Mouse (Mus musculus) Patski (cell line): ENCODE measurements around the gene Hectd4. TPM values are rescaled to one million over a fixed set of nuclear protein-coding genes. Genes with fewer than 3 reads are reported as not detected.

Source experiments
- ATAC-seq: fragments of 100-300 bp; one replicate; pipeline ENCODE4 v1.8.0; 2021
- CTCF ChIA-PET: fragments of 350-600 bp; sonication (Branson Sonifier 250); formaldehyde crosslinking; loops from one replicate; lab custom pipeline; 2022; ENCODE audit warnings: inconsistent platforms; lab: Charles Lee
- POLR2A ChIA-PET: fragments of 350-600 bp; sonication (Branson Sonifier 250); formaldehyde crosslinking; loops from one replicate; lab custom pipeline; 2022; ENCODE audit warnings: antibody characterized with exemption, inconsistent platforms; lab: Charles Lee
- DNase-seq: peaks from one replicate; pipeline ENCODE4 v3.0.0-alpha.2; 2011; ENCODE audit warnings: low read depth, low spot score
- H3K27me3 ChIP-seq: fragments of 371-371 bp; one replicate; pipeline ENCODE4 v1.5.1; 2021
- CTCF ChIP-seq: fragments of 100-300 bp; IDR thresholded peaks from one replicate; pipeline ENCODE4 v1.5.1; 2021
- in situ Hi-C: fragments of 300-500 bp; cut with MboI; formaldehyde crosslinking; loops from 3 replicates; pipeline ENCODE4 v1.11.1; 2018; ENCODE audit warnings: low pct_unique_long_range_greater_than_20kb, mixed read lengths
- polyA plus RNA-seq: library from polyadenylated mRNA; unstranded; gene quantifications from one replicate; pipeline ENCODE4 v1.2.3, GENCODE M21; 2021

The Hectd4 gene
- 13.7 TPM for polyA plus RNA-seq

DNA sequence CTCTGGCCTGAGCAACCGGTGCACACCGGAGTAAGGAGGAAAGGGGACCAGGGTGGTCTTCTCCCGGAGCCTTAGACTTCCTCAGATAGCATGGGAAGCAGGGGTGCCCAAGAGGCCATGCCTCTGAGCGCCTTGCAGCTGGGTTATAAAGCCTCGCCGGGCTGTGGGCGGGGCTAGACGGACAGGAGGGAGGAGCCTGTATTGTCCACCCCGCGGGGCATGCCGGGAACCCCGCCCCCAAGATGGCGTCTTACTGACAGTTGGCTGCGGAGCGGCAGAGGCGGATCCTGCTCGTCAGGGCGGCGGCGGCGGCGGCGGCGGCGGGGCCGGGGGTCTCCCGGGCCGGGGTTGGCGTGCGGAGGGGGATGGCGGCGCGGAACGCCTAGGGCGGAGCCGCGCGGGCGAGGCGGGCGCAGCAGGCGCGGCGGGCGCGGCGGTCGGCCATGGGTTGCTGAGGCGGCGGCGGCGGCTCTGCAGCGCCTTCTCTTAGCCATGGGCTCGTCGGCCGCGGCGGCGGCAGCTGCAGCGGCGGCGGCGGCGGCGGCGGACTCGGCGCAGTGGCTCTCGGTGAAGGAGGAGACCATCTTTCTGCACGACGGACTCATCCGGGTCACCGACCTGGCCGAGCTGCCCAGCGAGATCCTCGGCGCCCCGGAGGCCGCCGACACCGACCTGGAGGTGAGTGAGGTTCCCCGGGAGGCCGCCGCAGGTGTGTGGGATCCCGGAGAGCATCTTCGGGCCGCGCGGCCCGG lies at the start of gene Hectd4:
Hectd4 (plus strand) TSS at position 240 of the 752 bp plus-strand sequence.
- in situ Hi-C loops = loop anchor here (5.0 kb wide), 3 partner anchors 47 to 257 kb away; no protein-coding TSS in a partner anchor
- ATAC-seq (peak; percentile 73), DNase-seq (peak; percentile 68)
- H3K27me3 ChIP-seq = no peaks in the 10 kb centered on the region
- no peak for TF ChIP-seq CTCF
- POLR2A ChIA-PET = interaction anchor here (0.6 to 2.3 kb wide), 4 partner anchors 10 to 164 kb away, joined by 3 to 12 read pairs (median 3); no protein-coding TSS in a partner anchor
- CTCF ChIA-PET = interaction anchor here (1.1 kb wide), 1 partner anchor 30 kb away, joined by 3 read pairs; no protein-coding TSS in a partner anchor

DNA sequence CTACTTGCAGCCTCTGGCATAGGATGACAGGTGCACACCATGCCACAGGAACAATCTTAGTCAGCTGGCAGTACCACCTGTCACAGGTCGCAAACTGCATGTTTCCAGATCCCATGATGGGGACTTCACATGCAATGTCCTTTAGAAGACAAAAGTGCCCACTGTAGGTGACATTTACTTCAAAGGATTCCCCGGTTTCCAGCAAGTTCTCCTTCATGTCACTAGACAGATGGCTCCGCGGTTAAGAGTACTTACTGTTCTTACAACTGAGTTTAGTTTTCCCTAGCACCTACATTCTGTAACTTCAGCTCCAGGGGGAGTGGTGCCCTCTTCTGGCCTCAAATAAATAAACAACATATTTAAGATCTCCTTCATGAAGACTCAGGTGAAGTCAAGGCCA lies 47.2 kb upstream of the Hectd4 start:
- POLR2A ChIA-PET = no interaction called here
- CTCF ChIA-PET = interaction anchor here (0.8 to 3.0 kb wide), 4 partner anchors 8 to 17 kb away, joined by 3 to 13 read pairs (median 5); no protein-coding TSS in a partner anchor
- in situ Hi-C loops = no loop called here
- DNase-seq = no peak
- H3K27me3 ChIP-seq = no peaks in the 10 kb centered on the region
- ATAC-seq = no peak
- TF ChIP-seq CTCF = peak; percentile 64

GRCm38 (mm10) chr5:121179077-121179857 lies 40.8 kb upstream of the Hectd4 start:
- DNase-seq = no peak
- CTCF ChIA-PET = interaction anchor here (1.0 to 1.9 kb wide), 3 partner anchors 11 to 21 kb away, joined by 3 to 6 read pairs (median 5); no protein-coding TSS in a partner anchor
- POLR2A ChIA-PET = interaction anchor here (1.1 to 1.7 kb wide), 3 partner anchors 11 to 43 kb away, joined by 3 to 6 read pairs (median 5); no protein-coding TSS in a partner anchor
- in situ Hi-C loops = loop anchor here (25.0 kb wide), 1 partner anchor 667 kb away; the partner anchor contains the start of genes Plbd2 and Slc8b1
- no peak for ATAC-seq
- H3K27me3 ChIP-seq = no peaks in the 10 kb centered on the region
- TF ChIP-seq CTCF = no peak

DNA sequence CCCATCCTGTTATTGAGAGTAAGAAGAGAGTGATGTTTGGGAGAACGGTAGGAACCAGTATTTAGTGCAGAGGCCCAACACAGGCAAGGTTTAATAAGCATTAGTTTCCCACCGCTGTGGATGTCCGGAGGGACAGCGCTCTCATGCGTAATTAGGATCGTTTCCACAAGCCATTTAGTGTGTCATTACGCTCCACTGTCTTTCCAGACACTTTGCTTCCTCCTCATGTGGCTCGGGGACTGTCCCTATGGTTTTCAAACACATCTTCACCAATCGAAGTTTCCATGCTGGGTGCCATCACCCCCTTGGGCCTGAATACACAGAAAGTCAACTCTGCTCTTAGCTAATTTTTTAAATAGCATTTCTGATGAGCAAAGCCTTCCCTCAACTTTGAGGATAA lies 36.8 kb upstream of the Hectd4 start:
- ChIA-PET CTCF (interaction anchor here (2.9 kb wide), 1 partner anchor 10 kb away, joined by 13 read pairs; no protein-coding TSS in a partner anchor), POLR2A (no interaction called here)
- no peaks in the 10 kb centered on the region for H3K27me3 ChIP-seq
- ATAC-seq (no peak), DNase-seq (no peak)
- TF ChIP-seq CTCF = no peak
- in situ Hi-C loops = loop anchor here (25.0 kb wide), 1 partner anchor 671 kb away; the partner anchor contains the start of genes Plbd2 and Slc8b1

DNA sequence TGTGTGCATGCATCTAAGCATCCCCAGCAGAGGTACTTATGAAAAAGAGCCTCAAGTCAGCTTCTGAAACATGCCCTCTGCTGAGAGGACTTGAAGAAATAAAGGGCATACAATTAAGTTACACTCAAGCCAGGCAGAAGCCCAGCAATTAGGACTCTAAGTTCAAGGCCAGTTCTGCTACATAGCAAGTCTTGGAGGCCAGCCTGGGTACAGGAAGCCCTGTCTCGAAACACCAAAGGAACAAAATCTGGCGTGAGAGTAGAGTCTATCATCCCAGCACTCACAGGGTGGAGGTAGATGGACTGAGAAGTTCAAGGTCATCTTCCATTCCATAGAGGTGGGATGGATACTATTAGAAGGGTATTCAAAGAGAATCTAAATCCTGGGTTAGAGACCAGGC lies 35.6 kb upstream of the Hectd4 start:
- CTCF ChIA-PET = interaction anchor here (2.9 kb wide), 1 partner anchor 11 kb away, joined by 13 read pairs; no protein-coding TSS in a partner anchor
- no peak for TF ChIP-seq CTCF
- no peaks in the 10 kb centered on the region for H3K27me3 ChIP-seq
- no peak for ATAC-seq
- in situ Hi-C loops = loop anchor here (25.0 kb wide), 1 partner anchor 672 kb away; the partner anchor contains the start of genes Plbd2 and Slc8b1
- DNase-seq = no peak
- POLR2A ChIA-PET = no interaction called here

DNA sequence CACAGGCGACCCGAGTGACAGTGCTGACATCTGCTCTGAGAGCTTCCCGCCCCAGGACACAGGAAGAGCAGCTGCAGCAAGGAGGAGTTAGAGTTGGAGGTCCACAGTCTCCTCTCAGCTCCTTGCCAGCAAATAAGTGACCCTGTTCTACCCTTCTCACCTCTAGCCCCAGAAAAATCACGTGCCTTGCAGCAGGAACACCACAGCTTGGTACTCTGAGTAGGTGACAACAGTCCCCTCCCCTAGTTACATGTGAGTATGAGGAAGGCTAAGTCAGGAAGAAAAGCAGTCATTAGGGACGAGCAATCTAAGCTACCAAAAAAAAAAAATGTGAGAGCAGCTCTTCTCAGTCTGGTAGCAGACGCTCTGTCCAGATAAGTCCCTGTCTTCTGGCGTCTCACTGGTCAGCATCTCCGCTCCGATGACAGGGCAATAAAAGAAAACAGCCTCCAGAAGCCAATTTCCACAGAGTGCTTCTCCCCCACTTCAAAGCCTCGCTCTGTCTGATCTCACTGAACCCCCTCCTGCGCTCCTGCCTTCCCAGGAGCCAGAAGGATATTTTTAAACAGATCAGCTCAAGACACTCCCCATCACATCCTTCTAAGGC lies 35.0 kb upstream of the Hectd4 start:
- H3K27me3 ChIP-seq = no peaks in the 10 kb centered on the region
- ChIA-PET POLR2A (interaction anchor here (0.9 kb wide), 1 partner anchor 7 kb away, joined by 3 read pairs; no protein-coding TSS in a partner anchor), CTCF (interaction anchor here (1.2 to 2.9 kb wide), 2 partner anchors 12 to 36 kb away, joined by 4 to 13 read pairs; no protein-coding TSS in a partner anchor)
- no peak for DNase-seq
- TF ChIP-seq CTCF = no peak
- ATAC-seq = no peak
- in situ Hi-C loops = loop anchor here (25.0 kb wide), 1 partner anchor 673 kb away; the partner anchor contains the start of genes Plbd2 and Slc8b1

GRCm38 (mm10) chr5:121187580-121188001 lies 32.4 kb upstream of the Hectd4 start:
- no peaks in the 10 kb centered on the region for H3K27me3 ChIP-seq
- in situ Hi-C loops = loop anchor here (25.0 kb wide), 1 partner anchor 675 kb away; the partner anchor contains the start of genes Plbd2 and Slc8b1
- no peak for TF ChIP-seq CTCF
- CTCF ChIA-PET = no interaction called here
- POLR2A ChIA-PET = no interaction called here
- no peak for ATAC-seq
- no peak for DNase-seq

GRCm38 (mm10) chr5:121188265-121188664 lies 31.8 kb upstream of the Hectd4 start:
- TF ChIP-seq CTCF = no peak
- in situ Hi-C loops = loop anchor here (25.0 kb wide), 1 partner anchor 676 kb away; the partner anchor contains the start of genes Plbd2 and Slc8b1
- ATAC-seq (no peak), DNase-seq (no peak)
- no peaks in the 10 kb centered on the region for H3K27me3 ChIP-seq
- ChIA-PET CTCF (no interaction called here), POLR2A (no interaction called here)

- ChIA-PET POLR2A (interaction anchor here (1.9 kb wide), 1 partner anchor 9 kb away, joined by 5 read pairs; no protein-coding TSS in a partner anchor), CTCF (interaction anchor here (0.9 to 1.9 kb wide), 2 partner anchors 9 to 10 kb away, joined by 3 to 6 read pairs; no protein-coding TSS in a partner anchor)
- DNase-seq = no peak
- no peak for ATAC-seq
- TF ChIP-seq CTCF = no peak
- in situ Hi-C loops = loop anchor here (25.0 kb wide), 1 partner anchor 677 kb away; the partner anchor contains the start of genes Plbd2 and Slc8b1
- no peaks in the 10 kb centered on the region for H3K27me3 ChIP-seq
These were observed 30.8 kb upstream of the Hectd4 start for GRCm38 (mm10) chr5:121189182-121189581.
